Mouse (Mus musculus): Measurements from ENCODE around the gene Krt87. TPM values are rescaled to one million over a fixed set of nuclear protein-coding genes. Genes with fewer than 3 reads are reported as not detected.

The Krt87 gene
- polyA plus RNA-seq, 1 experiment from 2014 or later: 0.16 TPM

DNA sequence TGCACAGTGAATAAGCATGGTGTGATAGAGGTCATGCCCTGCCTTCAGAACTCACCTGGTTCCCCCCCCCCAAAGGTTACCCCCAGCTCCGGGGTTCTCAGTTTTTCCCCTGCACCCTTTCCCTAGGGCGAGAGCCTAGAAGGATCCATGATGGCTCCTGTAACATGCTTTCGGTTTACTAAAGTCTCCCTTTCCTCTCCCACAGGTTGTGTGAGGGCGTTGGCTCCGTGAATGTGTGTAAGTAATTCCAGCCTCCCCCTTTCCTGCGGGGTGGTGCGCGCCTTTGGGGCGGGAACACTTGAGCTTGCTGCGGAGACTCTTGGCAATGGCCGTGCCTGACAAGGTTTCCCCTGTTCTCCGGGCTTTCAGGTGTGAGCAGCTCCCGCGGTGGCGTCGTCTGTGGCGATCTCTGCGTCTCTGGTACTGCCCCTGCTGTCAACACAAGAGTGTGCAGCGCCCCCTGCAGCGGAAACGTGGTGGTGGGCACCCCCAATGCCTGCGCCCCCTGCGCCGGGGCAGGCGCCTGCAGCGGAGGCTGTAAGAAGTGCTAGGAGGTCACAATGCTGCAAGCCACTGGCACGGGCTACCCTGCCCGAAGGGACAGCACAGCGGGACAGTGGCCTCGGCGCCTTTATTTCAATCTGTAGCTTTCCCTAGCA lies 40.5 kb upstream of the Krt87 start:
- TF ChIP-seq CTCF (IDR thresholded peaks at IDR 0.05; ENCODE audit: low read depth): peak; percentile 72
- no peak overlapping the region for H3K9ac ChIP-seq (ENCODE audit: low read depth, low read length)
- WGBS: 7% methylated on average over 31 of the region's 31 CpGs
- no peaks in the 10 kb centered on the region for H3K4me1 ChIP-seq (replicated peaks; ENCODE audit: control insufficient read depth, insufficient read depth, low read length)
- H3K9me3 ChIP-seq (ENCODE audit: control insufficient read depth): no peaks in the 10 kb centered on the region
- ATAC-seq: peak; percentile 45
- H3K4me2 ChIP-seq (replicated peaks; ENCODE audit: low read depth): peak overlapping the region; percentile 67
- no peaks in the 10 kb centered on the region for H3K36me3 ChIP-seq (ENCODE audit: control insufficient read depth, insufficient read depth)
- H3K27ac ChIP-seq (ENCODE audit: low read depth, low read length): no peak overlapping the region
- H3K4me3 ChIP-seq (ENCODE audit: low read depth, low read length): peak overlapping the region; percentile 32
- peaks cover 11% of the 10 kb centered on the region for H3K27me3 ChIP-seq (replicated peaks; ENCODE audit: control insufficient read depth, insufficient read depth, low read length)

DNA sequence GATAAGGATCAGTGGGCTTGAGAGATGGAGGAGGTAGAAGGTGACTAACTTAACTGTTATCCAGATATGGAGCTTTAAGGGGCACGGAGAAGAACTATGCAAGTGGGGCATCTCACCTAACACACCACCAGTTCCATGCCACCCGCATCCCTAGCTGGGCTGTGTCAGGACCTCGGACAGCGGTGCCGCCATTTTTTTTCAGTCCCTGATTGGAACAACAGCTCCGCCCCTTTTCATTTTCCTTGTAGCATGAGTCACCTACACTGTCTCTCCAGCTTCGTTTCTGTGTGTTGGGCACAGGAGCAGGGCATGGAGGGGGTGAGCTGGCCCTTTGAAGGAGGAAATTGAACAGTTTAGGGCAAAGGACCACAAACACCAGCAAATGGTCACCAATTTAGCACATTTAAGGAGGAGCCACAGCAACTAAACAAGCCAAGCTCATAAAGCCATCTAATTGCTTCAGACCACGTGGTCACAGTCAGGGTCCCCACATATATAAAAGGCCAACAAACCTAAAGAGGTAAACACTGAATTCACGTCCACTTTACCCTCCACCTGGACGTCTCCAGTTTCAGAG lies 34.4 kb upstream of the Krt87 start, which contains the start of gene Krt86:
Gene Krt86, plus strand, starts transcription at position 527 of the 577 bp plus-strand sequence.
- no peak within 1 kb of the TSS for H3K9ac ChIP-seq (ENCODE audit: low read depth, low read length)
- no peak for TF ChIP-seq CTCF (IDR thresholded peaks at IDR 0.05; ENCODE audit: low read depth)
- no peaks in the 10 kb centered on the region for H3K9me3 ChIP-seq (ENCODE audit: control insufficient read depth)
- 22% methylated on average over 10 of the region's 10 CpGs for WGBS
- no peaks in the 10 kb centered on the region for H3K36me3 ChIP-seq (ENCODE audit: control insufficient read depth, insufficient read depth)
- H3K4me1 ChIP-seq (replicated peaks; ENCODE audit: control insufficient read depth, insufficient read depth, low read length): no peaks in the 10 kb centered on the region
- H3K27me3 ChIP-seq (replicated peaks; ENCODE audit: control insufficient read depth, insufficient read depth, low read length): no peaks in the 10 kb centered on the region
- H3K4me3 ChIP-seq (ENCODE audit: low read depth, low read length): no peak within 1 kb of the TSS
- no peak within 1 kb of the TSS for H3K27ac ChIP-seq (ENCODE audit: low read depth, low read length)
- no peak for ATAC-seq
- H3K4me2 ChIP-seq (replicated peaks; ENCODE audit: low read depth): no peak within 1 kb of the TSS

DNA sequence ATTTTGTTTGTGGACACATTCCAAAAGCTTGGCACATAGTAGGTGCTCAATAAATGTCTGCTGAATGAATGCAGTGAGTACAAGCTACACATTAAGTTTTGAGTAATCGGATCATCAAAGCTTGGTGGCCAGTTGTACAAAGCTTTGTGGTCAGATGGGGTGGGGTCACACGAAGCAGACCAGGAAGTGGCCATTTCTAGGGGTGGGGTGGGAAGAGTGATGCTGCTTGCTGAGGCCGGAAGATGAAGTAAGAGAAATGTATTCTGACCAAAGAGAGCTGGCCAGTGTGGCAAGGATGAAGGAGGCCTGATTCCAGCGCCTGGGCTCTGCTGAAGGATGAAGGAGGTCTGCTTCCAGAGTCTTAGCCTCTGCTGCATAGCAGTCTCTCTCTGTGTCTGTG lies 30.5 kb upstream of the Krt87 start:
- H3K9me3 ChIP-seq (ENCODE audit: control insufficient read depth): no peaks in the 10 kb centered on the region
- H3K27ac ChIP-seq (ENCODE audit: low read depth, low read length): no peak overlapping the region
- no peaks in the 10 kb centered on the region for H3K27me3 ChIP-seq (replicated peaks; ENCODE audit: control insufficient read depth, insufficient read depth, low read length)
- WGBS: 71% methylated on average over 4 of the region's 4 CpGs
- no peaks in the 10 kb centered on the region for H3K4me1 ChIP-seq (replicated peaks; ENCODE audit: control insufficient read depth, insufficient read depth, low read length)
- no peak overlapping the region for H3K9ac ChIP-seq (ENCODE audit: low read depth, low read length)
- TF ChIP-seq CTCF (IDR thresholded peaks at IDR 0.05; ENCODE audit: low read depth): no peak
- no peaks in the 10 kb centered on the region for H3K36me3 ChIP-seq (ENCODE audit: control insufficient read depth, insufficient read depth)
- H3K4me2 ChIP-seq (replicated peaks; ENCODE audit: low read depth): no peak overlapping the region
- ATAC-seq: no peak
- H3K4me3 ChIP-seq (ENCODE audit: low read depth, low read length): no peak overlapping the region

DNA sequence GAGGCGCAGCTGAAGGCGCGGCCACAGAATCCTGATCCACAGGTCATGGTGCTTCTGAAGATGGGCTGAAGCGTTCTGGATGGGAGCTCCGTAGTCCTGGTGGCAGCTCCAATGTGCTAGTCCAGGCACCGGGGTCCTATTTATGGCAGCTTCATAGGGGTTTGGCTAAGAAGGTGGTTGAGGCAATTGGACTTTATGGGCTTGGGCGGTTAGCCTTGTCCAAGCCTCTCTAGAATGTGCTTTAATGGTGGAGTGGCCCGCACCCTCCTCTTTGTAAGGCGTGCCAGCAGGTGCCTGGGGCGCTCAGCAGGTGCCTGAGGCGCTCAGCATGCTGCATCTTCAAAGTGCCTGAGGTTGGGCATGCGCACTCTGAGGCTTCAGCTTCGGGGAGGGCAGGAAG lies 25.0 kb upstream of the Krt87 start, which contains the start of gene Krt81:
Gene Krt81, minus strand, starts transcription at position 101 of the 400 bp plus-strand sequence.
- no peak within 1 kb of the TSS for H3K9ac ChIP-seq (ENCODE audit: low read depth, low read length)
- no peak within 1 kb of the TSS for H3K4me3 ChIP-seq (ENCODE audit: low read depth, low read length)
- no peak for TF ChIP-seq CTCF (IDR thresholded peaks at IDR 0.05; ENCODE audit: low read depth)
- ATAC-seq: no peak
- 73% methylated on average over 13 of the region's 13 CpGs for WGBS
- no peaks in the 10 kb centered on the region for H3K4me1 ChIP-seq (replicated peaks; ENCODE audit: control insufficient read depth, insufficient read depth, low read length)
- no peaks in the 10 kb centered on the region for H3K27me3 ChIP-seq (replicated peaks; ENCODE audit: control insufficient read depth, insufficient read depth, low read length)
- H3K9me3 ChIP-seq (ENCODE audit: control insufficient read depth): no peaks in the 10 kb centered on the region
- H3K36me3 ChIP-seq (ENCODE audit: control insufficient read depth, insufficient read depth): no peaks in the 10 kb centered on the region
- no peak within 1 kb of the TSS for H3K27ac ChIP-seq (ENCODE audit: low read depth, low read length)
- H3K4me2 ChIP-seq (replicated peaks; ENCODE audit: low read depth): no peak within 1 kb of the TSS

DNA sequence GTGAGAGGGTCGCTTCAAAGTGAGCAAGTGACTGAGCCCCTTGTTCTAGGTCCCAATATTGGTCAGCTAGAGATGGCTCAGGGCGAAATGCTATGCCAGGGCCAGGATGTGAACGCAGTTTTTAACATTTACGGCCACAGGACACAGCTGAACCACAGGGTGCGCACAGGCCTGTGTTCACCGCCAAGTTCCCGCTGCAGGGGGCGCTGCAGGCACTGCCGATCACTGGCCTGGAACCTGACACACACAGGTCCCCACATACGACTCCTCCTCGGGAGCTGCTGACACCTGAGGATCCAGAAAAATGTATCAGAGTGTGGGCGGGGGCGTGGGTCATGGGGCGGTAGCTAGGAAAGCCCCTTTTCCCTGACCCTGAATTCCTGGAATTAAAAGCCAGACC lies 20.7 kb upstream of the Krt87 start:
- Histone ChIP-seq H3K36me3 (ENCODE audit: control insufficient read depth, insufficient read depth) (no peaks in the 10 kb centered on the region), H3K9me3 (ENCODE audit: control insufficient read depth) (no peaks in the 10 kb centered on the region), H3K27ac (ENCODE audit: low read depth, low read length) (no peak overlapping the region), H3K27me3 (replicated peaks; ENCODE audit: control insufficient read depth, insufficient read depth, low read length) (no peaks in the 10 kb centered on the region), H3K4me1 (replicated peaks; ENCODE audit: control insufficient read depth, insufficient read depth, low read length) (no peaks in the 10 kb centered on the region), H3K4me3 (ENCODE audit: low read depth, low read length) (no peak overlapping the region), H3K9ac (ENCODE audit: low read depth, low read length) (no peak overlapping the region), H3K4me2 (replicated peaks; ENCODE audit: low read depth) (no peak overlapping the region)
- 79% methylated on average over 14 of the region's 14 CpGs for WGBS
- no peak for ATAC-seq
- TF ChIP-seq CTCF (IDR thresholded peaks at IDR 0.05; ENCODE audit: low read depth): peak; percentile 32

DNA sequence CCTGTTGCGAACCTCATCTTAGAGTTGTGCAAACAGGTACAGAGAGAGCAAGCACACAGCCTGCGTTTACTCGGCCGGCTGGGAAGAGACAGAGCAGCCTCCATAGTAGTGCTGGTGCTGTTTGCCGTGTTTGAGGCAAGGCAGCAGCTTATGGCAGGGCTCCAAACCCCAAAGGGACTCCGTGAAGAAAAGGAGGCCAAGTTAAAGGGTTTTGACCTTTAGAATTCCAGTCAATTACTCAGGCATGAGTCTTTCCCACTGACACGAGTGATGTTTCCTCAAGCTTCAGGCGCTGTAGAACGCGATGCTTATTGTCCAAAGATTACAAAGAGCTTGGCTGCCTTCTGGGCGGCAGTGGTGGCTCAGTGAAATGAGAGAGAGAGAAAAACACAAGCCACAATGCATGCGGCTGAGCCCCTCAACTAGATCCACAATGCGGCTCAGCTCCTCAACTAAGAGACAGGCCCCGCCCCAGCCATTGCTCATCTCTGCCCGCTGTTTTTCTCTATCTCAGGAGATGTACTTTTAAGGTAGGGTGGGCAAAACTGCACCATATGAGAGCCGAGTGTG lies 19.8 kb upstream of the Krt87 start:
- no peak for TF ChIP-seq CTCF (IDR thresholded peaks at IDR 0.05; ENCODE audit: low read depth)
- H3K4me1 ChIP-seq (replicated peaks; ENCODE audit: control insufficient read depth, insufficient read depth, low read length): no peaks in the 10 kb centered on the region
- H3K4me2 ChIP-seq (replicated peaks; ENCODE audit: low read depth): no peak overlapping the region
- no peaks in the 10 kb centered on the region for H3K27me3 ChIP-seq (replicated peaks; ENCODE audit: control insufficient read depth, insufficient read depth, low read length)
- no peaks in the 10 kb centered on the region for H3K9me3 ChIP-seq (ENCODE audit: control insufficient read depth)
- ATAC-seq: no peak
- no peaks in the 10 kb centered on the region for H3K36me3 ChIP-seq (ENCODE audit: control insufficient read depth, insufficient read depth)
- H3K27ac ChIP-seq (ENCODE audit: low read depth, low read length): no peak overlapping the region
- H3K4me3 ChIP-seq (ENCODE audit: low read depth, low read length): no peak overlapping the region
- WGBS: 58% methylated on average over 16 of the region's 16 CpGs
- H3K9ac ChIP-seq (ENCODE audit: low read depth, low read length): no peak overlapping the region

Data from intestine, postnatal 0 days (tissue).